Mouse (Mus musculus): ENCODE results near the gene F12.

Gene F12

DNA sequence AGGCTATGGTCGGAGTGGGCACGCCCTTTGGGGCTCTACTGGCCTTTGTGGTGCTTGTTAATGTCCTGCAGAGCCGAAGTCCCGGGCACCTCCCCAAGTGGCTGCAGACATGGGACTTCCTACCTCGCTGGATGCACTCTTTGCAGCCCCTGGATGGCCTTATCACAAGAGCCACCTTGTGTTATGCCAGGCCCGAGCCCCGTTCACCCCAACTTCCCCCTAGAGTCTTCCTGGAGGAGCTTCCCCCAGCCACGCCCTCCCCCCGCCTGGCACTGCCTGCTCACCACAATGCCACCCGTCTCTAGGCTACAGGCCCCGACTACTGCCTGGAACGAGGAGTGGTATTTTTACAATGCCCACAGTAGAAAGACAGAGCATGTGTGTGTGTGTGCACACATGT, 13.3 kb downstream of the F12 start:
- DNase-seq (ENCODE audit: low spot score in 2 of 2) = no peak

DNA sequence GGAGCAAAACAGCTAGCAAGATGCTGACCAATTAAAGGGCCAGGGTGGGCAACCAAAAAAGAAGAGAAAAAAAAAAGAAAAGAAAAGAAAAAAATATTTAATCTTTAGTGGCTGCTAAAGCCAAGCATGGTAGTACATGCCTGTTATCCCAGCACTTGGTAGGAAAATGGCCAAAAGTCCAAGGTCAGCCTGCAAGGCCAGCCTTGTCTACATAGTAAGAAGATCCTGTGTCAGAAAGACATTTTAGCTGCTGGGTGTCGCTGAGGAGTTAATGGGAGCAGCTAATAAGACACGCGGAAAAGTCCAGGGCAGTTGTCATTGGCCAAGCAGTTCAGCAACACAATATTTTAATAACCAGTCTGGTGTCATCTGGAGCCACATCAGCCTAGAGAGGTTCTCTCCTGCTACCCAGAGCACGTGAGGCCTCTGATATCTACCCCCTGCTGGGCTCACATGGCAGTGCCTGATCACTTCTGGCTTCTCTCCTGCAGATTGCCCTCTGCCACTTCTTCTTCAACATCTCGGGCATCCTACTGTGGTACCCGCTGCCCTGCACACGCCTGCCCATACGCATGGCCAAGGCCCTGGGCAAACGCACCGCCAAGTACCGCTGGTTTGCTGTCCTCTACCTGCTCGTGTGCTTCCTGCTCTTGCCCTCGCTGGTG, 13.8 kb downstream of the F12 start:
- DNase-seq (ENCODE audit: low spot score in 2 of 2) = no peak

GRCm38 (mm10) chr13:55411826-55412225, 14.8 kb downstream of the F12 start:
- no peak for DNase-seq (ENCODE audit: low spot score in 2 of 2)

GRCm38 (mm10) chr13:55408546-55409120, 18.0 kb downstream of the F12 start:
- no peak for DNase-seq (ENCODE audit: low spot score in 2 of 2)

DNA sequence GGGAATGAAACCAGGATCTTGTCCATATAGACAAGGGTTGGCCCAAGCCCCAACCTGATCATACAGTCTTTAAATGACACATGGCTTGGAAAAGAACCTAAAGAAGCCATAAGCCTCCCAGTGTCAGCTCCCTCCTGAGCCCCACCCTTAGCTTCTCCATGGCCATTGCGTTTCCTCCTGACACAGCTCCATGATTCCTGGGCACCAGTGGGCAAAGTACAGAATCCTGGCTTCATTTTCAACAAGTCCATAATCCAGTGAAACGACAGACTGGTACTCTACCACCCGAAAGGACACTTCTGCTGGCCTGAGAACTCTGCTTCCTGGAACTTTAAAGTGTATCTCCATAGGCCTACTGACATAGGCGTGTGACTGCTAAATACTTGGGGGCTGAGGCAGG, 19.3 kb downstream of the F12 start:
- DNase-seq (ENCODE audit: low spot score in 2 of 2) = no peak

DNA sequence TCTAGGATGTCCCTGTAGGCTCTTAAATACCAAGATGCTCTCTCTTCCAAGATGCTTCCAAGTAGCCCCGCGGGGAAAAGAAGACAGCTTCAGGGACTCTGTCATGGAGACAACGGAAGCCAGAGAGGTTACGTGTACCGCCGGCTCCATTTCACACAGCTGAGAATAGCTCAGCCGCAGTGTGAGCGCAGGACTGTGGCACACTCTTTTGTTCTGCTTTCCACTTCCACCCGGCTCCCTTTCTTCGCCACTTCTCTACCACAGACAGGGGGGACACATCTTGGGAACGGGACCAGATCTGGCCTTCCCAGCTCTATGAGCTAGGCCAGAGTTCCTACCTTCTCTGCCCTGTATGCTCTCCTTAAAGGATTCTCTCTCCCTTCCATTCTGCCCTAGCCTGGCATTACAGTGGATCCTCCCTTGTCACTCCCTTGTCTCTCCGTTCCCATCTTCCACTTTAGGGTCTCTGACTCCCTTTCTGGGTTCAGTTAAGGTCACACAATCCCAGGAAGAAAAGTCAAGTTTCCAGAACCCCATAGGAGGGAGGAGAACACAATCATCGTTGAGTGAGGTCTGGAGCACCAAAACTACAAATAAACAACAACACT, 20.7 kb downstream of the F12 start:
- DNase-seq (ENCODE audit: low spot score in 2 of 2) = no peak

DNA sequence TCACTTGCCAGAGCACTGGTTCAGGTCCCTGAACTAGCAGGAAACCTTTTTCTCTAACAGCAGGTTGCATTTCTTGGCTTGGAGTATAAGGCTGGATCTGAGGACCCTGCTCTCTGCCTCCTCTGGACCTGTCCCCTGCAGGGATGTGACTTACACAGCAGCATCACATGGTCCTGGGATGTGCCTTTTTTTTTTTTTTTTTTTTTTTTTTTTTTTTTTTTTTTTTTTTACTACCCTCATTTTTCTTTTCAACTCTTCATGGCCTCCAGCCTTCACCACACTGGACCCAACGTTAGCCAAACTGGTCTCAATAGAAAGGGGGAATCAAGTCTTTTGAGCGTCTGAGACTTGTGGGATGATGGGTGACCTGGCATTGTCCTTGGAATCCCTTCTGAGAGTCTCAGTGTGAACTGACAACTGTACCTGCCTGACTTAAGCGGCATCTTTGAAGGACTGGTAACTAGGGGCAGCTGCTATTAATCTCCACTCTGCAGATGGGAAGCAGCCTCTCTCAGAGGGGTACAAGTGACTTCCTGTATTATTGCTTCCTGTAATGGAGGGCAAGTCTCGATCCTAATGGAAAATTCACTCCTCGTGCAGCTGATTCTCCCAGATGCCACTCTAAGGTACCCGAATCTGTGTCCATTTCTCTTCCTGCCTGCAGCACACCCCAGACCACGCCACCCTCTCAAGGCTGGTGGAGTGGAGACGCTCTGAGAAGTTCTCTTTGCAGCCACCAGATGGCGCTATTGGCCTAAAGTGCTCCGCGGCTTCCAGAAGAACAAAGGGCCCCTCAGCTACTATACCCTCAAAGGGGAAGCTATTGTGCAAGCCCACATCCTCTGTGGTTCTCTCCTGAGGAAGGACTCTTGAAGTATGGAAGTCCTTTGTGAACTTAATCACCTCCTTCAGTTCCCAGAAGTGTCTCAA, 21.5 kb downstream of the F12 start:
- DNase-seq (ENCODE audit: low spot score in 2 of 2) = peak in 1 of 2 experiments; percentile 82

GRCm38 (mm10) chr13:55403935-55404852, 22.4 kb downstream of the F12 start:
- DNase-seq (ENCODE audit: low spot score in 2 of 2) = peak; percentile 69 to 75

GRCm38 (mm10) chr13:55403266-55403665, 23.3 kb downstream of the F12 start:
- DNase-seq (ENCODE audit: low spot score in 2 of 2) = no peak

GRCm38 (mm10) chr13:55400039-55400346, 26.6 kb downstream of the F12 start:
- no peak for DNase-seq (ENCODE audit: low spot score in 2 of 2)

- DNase-seq (ENCODE audit: low spot score in 2 of 2) = no peak
Measured at GRCm38 (mm10) chr13:55399300-55400038, 27.1 kb downstream of the F12 start.

- DNase-seq (ENCODE audit: low spot score in 2 of 2) = no peak
Measured at GRCm38 (mm10) chr13:55398088-55398487, 28.5 kb downstream of the F12 start, which contains the start of gene Slc34a1. Gene Slc34a1, plus strand, starts transcription at chr13:55398187.

GRCm38 (mm10) chr13:55392933-55393332, 33.7 kb downstream of the F12 start:
- no peak for DNase-seq (ENCODE audit: low spot score in 2 of 2)

GRCm38 (mm10) chr13:55391626-55392029, 35.0 kb downstream of the F12 start:
- no peak for DNase-seq (ENCODE audit: low spot score in 2 of 2)

- no peak for DNase-seq (ENCODE audit: low spot score in 2 of 2)
Measured at GRCm38 (mm10) chr13:55390644-55391043, 35.9 kb downstream of the F12 start.

DNA sequence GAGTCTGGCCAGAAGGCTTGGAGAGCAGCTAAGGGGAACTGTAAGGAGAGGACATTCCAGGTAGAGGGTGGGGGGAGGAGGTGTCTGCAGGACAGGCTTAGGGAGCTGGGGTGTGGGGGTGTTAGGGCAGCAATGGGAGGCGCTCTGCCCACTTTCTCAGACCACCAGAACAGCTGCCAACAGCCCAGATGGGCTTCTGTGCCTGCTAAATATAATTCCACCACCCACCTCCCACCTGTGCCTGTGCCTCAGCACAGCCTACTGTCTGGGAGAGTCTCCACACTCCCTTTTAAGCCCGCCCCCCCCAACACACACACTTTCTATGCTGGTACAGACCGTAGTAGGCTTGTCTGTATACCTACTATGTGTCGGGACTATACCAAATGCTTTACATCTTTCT, 44.8 kb downstream of the F12 start:
- peak in 1 of 2 experiments; percentile 92 for DNase-seq (ENCODE audit: low spot score in 2 of 2)

GRCm38 (mm10) chr13:55378907-55379580, 47.5 kb downstream of the F12 start:
- no peak for DNase-seq (ENCODE audit: low spot score in 2 of 2)

DNA sequence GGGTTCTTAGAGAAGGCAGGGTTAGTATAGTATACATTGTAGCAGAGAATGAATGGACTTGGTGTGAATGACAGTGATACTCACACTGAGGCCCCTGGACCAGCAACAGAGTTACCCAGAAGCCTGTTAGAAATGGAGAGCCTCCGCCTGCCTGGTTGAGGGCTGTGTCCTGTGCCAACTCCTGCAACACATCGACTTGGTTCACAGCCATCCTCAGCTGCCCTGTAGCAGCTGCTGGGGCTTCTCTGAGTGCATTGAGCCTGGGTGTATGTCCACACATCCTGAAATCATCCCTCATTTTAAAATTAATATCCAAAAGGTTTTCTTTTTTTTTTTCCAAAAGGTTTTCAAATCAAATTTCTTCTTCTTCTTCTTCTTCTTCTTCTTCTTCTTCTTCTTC, 50.7 kb downstream of the F12 start:
- DNase-seq (ENCODE audit: low spot score in 2 of 2) = no peak

DNA sequence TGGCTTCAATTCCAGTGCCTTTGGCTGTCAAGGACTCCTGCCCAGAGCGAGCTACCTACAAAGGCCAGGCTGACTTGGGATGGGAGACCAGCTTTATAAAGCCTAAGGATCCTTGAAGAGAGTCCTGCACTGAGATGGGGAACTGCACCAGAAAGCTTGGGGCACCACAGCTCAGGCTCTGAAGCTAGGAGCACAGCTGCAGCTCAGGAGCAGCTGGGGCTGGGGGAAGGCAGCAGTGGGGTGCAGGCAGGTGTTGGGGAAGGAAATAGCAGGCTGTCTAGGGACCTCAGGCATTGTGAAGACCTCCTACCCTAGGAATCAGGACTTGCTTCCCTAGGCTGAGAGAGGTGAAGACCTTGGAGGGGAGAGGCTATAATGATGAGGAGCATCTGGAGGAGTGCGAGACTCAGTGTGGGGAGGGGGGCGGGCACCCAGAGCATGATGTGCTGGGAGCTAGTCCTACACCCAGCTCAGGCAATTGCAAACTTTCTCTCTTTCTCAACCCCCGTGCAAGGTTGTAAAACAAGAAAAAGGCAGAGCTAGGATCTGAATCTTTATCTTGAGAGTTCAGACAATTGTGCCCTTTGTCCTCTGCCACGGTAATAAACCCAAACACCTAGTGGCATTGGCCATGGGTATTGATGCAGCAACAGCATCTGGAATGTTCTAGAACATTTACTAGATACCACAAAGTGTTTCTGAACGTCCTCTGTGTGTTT, 52.2 kb downstream of the F12 start:
- DNase-seq (ENCODE audit: low spot score in 2 of 2) = no peak

Measured in left cerebral cortex, adult 9 months (tissue).